Mouse (Mus musculus) myocyte (in vitro differentiated cells): ENCODE results near the gene Itpr1. TPM values are rescaled to one million over a fixed set of nuclear protein-coding genes. Genes with fewer than 3 reads are reported as not detected.

Experiments
- H3K27me3 ChIP-seq: one replicate; pipeline ENCODE4 v1.6.1; 2011; ENCODE audit not compliant: control insufficient read depth, insufficient read depth, insufficient read length
- H3K36me3 ChIP-seq: one replicate; pipeline ENCODE4 v1.6.1; 2011; ENCODE audit not compliant: control insufficient read depth, insufficient read depth
- H3K4me2 ChIP-seq: one replicate; pipeline ENCODE4 v1.6.1; 2011; ENCODE audit warnings: low read depth, control low read depth
- H3K4me3 ChIP-seq: one replicate; pipeline ENCODE4 v1.5.1; 2011; ENCODE audit warnings: mild to moderate bottlenecking, control low read depth, moderate library complexity
- H3K79me2 ChIP-seq: one replicate; pipeline ENCODE4 v1.6.1; 2011; ENCODE audit not compliant: control insufficient read depth, insufficient read depth
- H3ac ChIP-seq: one replicate; pipeline ENCODE4 v1.6.1; 2011; ENCODE audit not compliant: control insufficient read depth, insufficient read length
- CEBPB ChIP-seq: IDR thresholded peaks from 2 replicates; pipeline ENCODE4 v1.6.1; 2011; ENCODE audit warnings: mild to moderate bottlenecking, moderate library complexity; ENCODE audit not compliant: poor library complexity, insufficient read depth, severe bottlenecking
- E2F4 ChIP-seq: IDR thresholded peaks from one replicate; pipeline ENCODE4 v1.6.1; 2011; ENCODE audit warnings: mild to moderate bottlenecking, control low read depth, moderate library complexity; ENCODE audit not compliant: insufficient read depth
- MAX ChIP-seq: IDR thresholded peaks from one replicate; pipeline ENCODE4 v1.6.1; 2011; ENCODE audit warnings: low read depth, mild to moderate bottlenecking, control low read depth
- MYOD1 ChIP-seq, 3 experiments: IDR thresholded peaks; one replicate each; pipeline ENCODE4 v1.6.1; 2011; ENCODE audit warnings: control low read depth in 2 of 3, low read depth in 2 of 3, mild to moderate bottlenecking in 2 of 3, moderate library complexity in 1 of 3; ENCODE audit not compliant: insufficient read length in 2 of 3, control insufficient read depth in 1 of 3
- MYOG ChIP-seq, 3 experiments: IDR thresholded peaks; one replicate each; pipeline ENCODE4 v1.6.1; 2011; ENCODE audit warnings: control low read depth in 2 of 3, low read depth in 2 of 3, mild to moderate bottlenecking in 2 of 3; ENCODE audit not compliant: insufficient read length in 2 of 3, control insufficient read depth in 1 of 3, insufficient read depth in 1 of 3
- POLR2A ChIP-seq: IDR thresholded peaks from one replicate; pipeline ENCODE4 v1.6.1; 2011; ENCODE audit warnings: low read depth, mild to moderate bottlenecking, control low read depth, moderate library complexity; ENCODE audit not compliant: insufficient read length
- POLR2AphosphoS2 ChIP-seq: IDR thresholded peaks from one replicate; pipeline ENCODE4 v1.6.1; 2011; ENCODE audit warnings: low read depth, control low read depth; ENCODE audit not compliant: insufficient read length
- REST ChIP-seq: IDR thresholded peaks from one replicate; pipeline ENCODE4 v1.6.1; 2011; ENCODE audit warnings: mild to moderate bottlenecking, control low read depth, moderate library complexity; ENCODE audit not compliant: insufficient read depth, insufficient read length
- SRF ChIP-seq: IDR thresholded peaks from one replicate; pipeline ENCODE4 v1.6.1; 2011; ENCODE audit warnings: low read depth; ENCODE audit not compliant: control insufficient read depth, insufficient read length
- TCF12 ChIP-seq: IDR thresholded peaks from one replicate; pipeline ENCODE4 v1.6.1; 2011; ENCODE audit warnings: mild to moderate bottlenecking, control low read depth; ENCODE audit not compliant: poor library complexity, insufficient read depth, severe bottlenecking
- TCF3 ChIP-seq: IDR thresholded peaks from one replicate; pipeline ENCODE4 v1.6.1; 2011; ENCODE audit warnings: low read depth, control low read depth; ENCODE audit not compliant: insufficient read length
- USF1 ChIP-seq: IDR thresholded peaks from one replicate; pipeline ENCODE4 v1.6.1; 2011; ENCODE audit warnings: low read depth, mild to moderate bottlenecking, control low read depth, moderate library complexity
- polyA plus RNA-seq: library from polyadenylated mRNA; unstranded; fragments of >200 nt; fragmentation: generic; extraction: Trizol; gene quantifications from one replicate; pipeline ENCODE4 v1.2.1, GENCODE M21; 2012; ENCODE audit warnings: missing spikeins

Gene Itpr1
- polyA plus RNA-seq, 1 experiment, result 3.1 TPM

DNA sequence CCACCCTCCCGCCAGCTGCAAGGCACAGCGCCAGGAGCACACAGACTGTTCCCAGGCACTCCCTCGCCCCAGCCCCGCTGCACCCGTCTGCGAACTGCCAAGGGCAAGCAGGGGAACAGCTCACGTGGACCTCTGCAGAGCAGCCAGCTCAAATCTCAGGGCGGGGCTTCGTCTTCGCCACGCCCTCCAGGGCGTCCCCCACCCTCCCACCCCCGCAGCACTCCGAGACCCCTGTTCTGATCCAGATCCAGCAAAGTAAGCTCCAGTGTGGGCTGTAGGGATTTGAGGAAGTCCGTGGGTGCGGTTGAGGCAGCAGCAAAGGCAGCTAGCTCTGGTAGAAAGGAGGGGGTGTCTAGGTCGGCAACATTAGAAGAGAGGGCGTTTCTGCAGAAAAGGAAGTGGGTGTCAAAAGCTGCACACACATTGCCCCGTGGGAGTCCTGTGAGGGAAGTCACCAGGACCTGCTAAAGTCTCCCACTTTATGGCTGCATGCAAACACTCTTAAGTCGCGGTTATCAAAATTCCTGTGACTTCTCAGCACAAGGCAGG is 358.2 kb downstream of the Itpr1 start:
- no peaks in the 10 kb centered on the region for H3K36me3 ChIP-seq
- TF ChIP-seq USF1 (peak; percentile 46), POLR2A (peak; percentile 89), TCF12 (peak; percentile 70), MYOG (IDR thresholded peaks at IDR 0.05; ENCODE audit: control insufficient read depth in 1 of 3, insufficient read depth in 1 of 3, insufficient read length in 2 of 3, low read depth in 2 of 3) (peak; percentile 83 to 99 (median 97)), TCF3 (peak; percentile 95), CEBPB (no peak), POLR2AphosphoS2 (peak; percentile 90), SRF (no peak), REST (peak; percentile 13), E2F4 (no peak), MAX (no peak), MYOD1 (IDR thresholded peaks at IDR 0.05; ENCODE audit: control insufficient read depth in 1 of 3, insufficient read length in 2 of 3, low read depth in 2 of 3) (peak in 2 of 3 experiments; percentile 98 to 100)
- H3K79me2 ChIP-seq, result no peaks in the 10 kb centered on the region
- peak overlapping the region; percentile 10 for H3K4me3 ChIP-seq
- peak overlapping the region; percentile 82 for H3K4me2 ChIP-seq
- no peak overlapping the region for H3ac ChIP-seq
- H3K27me3 ChIP-seq, result no peaks in the 10 kb centered on the region

DNA sequence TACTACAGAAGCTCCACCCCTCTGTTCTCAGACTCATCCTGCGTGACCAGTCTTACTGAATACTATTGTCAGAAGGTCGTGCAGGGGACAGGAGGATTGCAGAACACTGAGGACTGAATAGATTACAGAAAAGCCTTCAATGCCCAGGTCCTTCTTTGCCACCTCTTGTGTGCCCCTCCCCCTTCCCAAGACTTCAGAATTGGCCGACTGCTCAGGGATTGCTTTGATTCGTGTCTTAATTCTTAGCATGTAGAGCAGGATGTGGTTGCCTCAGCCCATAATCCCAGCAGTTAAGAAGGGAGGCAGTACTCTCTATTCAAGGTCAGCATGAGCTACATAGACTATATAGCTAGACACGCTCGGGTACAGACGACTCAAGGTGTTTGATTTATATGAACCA is 359.8 kb downstream of the Itpr1 start:
- Histone ChIP-seq H3K4me3 (no peak overlapping the region), H3K79me2 (no peaks in the 10 kb centered on the region), H3K36me3 (no peaks in the 10 kb centered on the region), H3ac (no peak overlapping the region), H3K4me2 (no peak overlapping the region), H3K27me3 (no peaks in the 10 kb centered on the region)
- TF ChIP-seq MYOG (IDR thresholded peaks at IDR 0.05; ENCODE audit: control insufficient read depth in 1 of 3, insufficient read depth in 1 of 3, insufficient read length in 2 of 3, low read depth in 2 of 3) (no peak), TCF12 (no peak)

DNA sequence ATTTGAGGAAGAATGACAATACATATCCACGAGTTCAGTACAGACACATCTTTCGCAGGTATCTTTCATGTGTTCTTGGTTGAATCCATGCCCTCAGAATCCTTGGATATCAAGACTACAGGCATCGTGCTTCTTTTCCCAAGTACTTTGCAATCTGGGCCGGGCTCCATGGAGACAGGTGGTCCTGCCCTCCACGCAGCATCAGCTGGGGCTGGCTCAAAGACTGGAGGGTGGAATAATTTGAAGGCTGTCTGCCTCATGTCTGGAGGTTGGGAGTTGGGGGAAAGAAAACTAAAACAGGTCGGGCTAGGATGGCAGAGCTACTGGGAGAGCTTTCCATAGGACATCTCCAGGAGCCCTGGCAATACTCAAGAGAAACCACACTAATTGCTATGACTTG is 364.2 kb downstream of the Itpr1 start:
- no peaks in the 10 kb centered on the region for H3K36me3 ChIP-seq
- no peak overlapping the region for H3K4me3 ChIP-seq
- H3K4me2 ChIP-seq, result no peak overlapping the region
- H3K27me3 ChIP-seq, result no peaks in the 10 kb centered on the region
- H3ac ChIP-seq, result no peak overlapping the region
- no peaks in the 10 kb centered on the region for H3K79me2 ChIP-seq
- TF ChIP-seq USF1 (no peak), TCF12 (no peak), POLR2AphosphoS2 (no peak), SRF (no peak), REST (no peak), E2F4 (no peak), CEBPB (no peak), POLR2A (no peak), MYOG (IDR thresholded peaks at IDR 0.05; ENCODE audit: control insufficient read depth in 1 of 3, insufficient read depth in 1 of 3, insufficient read length in 2 of 3, low read depth in 2 of 3) (no peak), TCF3 (no peak), MAX (no peak), MYOD1 (IDR thresholded peaks at IDR 0.05; ENCODE audit: control insufficient read depth in 1 of 3, insufficient read length in 2 of 3, low read depth in 2 of 3) (no peak)

DNA sequence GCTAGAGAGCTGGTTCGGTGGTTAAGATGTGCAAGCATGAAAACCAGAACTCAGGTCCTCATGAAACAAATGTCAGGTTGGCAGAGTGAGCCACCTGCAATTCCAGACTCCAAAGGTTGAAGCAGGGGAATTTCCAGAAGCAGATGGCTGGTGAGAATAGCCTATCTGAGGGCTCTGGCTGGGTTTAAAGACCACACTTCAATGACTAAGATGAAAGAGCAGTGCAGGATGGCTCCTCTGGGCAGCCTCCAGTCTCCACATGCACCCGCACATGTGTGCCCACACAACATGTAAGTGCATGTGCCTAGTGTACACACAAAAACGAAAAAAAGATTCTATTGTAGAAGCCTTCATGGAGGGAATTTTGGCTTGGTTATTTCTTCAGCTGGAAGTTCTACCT is 375.5 kb downstream of the Itpr1 start:
- no peaks in the 10 kb centered on the region for H3K27me3 ChIP-seq
- no peaks in the 10 kb centered on the region for H3K79me2 ChIP-seq

DNA sequence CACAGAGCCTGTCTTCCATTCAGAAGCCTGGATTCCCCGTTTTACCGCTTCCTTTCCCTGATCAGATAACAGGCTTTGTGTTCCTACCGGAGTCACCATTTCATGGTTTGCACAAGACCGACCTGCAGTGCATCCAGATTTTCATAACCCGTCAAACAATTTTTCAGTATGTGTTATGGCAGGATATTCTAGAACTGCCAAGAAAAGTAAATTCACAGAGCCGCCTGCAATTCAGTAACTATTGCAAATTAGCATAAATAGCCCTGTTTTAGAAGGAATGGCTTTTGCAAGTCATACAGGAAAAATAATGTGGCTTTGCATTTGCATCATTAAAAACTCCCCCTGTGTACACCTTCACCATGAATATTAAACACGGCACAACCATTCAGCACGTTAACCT is 379.3 kb downstream of the Itpr1 start:
- no peaks in the 10 kb centered on the region for H3K27me3 ChIP-seq
- H3ac ChIP-seq, result no peak overlapping the region
- H3K79me2 ChIP-seq, result no peaks in the 10 kb centered on the region
- H3K4me2 ChIP-seq, result no peak overlapping the region
- no peaks in the 10 kb centered on the region for H3K36me3 ChIP-seq
- no peak overlapping the region for H3K4me3 ChIP-seq
- TF ChIP-seq MYOG (IDR thresholded peaks at IDR 0.05; ENCODE audit: control insufficient read depth in 1 of 3, insufficient read depth in 1 of 3, insufficient read length in 2 of 3, low read depth in 2 of 3), result no peak
- no peak for TF ChIP-seq MYOD1 (IDR thresholded peaks at IDR 0.05; ENCODE audit: control insufficient read depth in 1 of 3, insufficient read length in 2 of 3, low read depth in 2 of 3)
- no peak for TF ChIP-seq CEBPB
- TF ChIP-seq POLR2A, result no peak
- TF ChIP-seq POLR2AphosphoS2, result no peak
- no peak for TF ChIP-seq TCF3
- TF ChIP-seq USF1, result no peak
- no peak for TF ChIP-seq SRF
- TF ChIP-seq TCF12, result no peak

More for the DNA sequence above, 375.5 kb downstream of the Itpr1 start:
- H3K4me3 ChIP-seq, result no peak overlapping the region
- no peaks in the 10 kb centered on the region for H3K36me3 ChIP-seq
- TF ChIP-seq TCF3 (no peak), POLR2AphosphoS2 (no peak), REST (no peak), E2F4 (no peak)
- H3K4me2 ChIP-seq, result no peak overlapping the region
- no peak overlapping the region for H3ac ChIP-seq
